Mouse (Mus musculus): Measurements from ENCODE around the gene Retn. TPM values are rescaled to one million over a fixed set of nuclear protein-coding genes. Genes with fewer than 3 reads are reported as not detected.

Gene Retn
- polyA plus RNA-seq, 1 experiment from 2014 or later: not detected

DNA sequence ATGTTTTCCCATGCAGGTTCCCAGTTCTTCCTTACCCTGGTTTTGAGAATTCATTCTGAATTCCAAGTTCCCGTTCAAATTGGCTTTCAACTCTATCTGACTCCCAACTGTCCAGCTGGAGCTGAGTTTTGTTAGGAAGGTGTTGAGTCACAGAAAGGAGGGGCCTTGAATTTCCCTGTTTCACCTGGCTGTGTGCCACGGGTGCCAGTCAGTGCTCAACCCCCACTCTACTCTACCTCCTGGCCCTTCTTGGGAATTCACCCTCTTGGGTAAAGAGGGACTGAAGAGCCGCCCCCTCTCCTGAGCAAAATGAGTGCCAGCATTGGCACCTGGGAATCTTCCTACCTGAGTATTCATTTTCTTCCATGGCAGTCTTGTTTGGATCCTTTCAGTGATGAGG lies 35.2 kb downstream of the Retn start:
- Histone ChIP-seq H3K27me3 (replicated peaks; ENCODE audit: control insufficient read depth, insufficient read depth, low read length) (no peaks in the 10 kb centered on the region), H3K4me3 (ENCODE audit: low read depth, low read length) (no peak overlapping the region), H3K9me3 (ENCODE audit: control insufficient read depth) (no peaks in the 10 kb centered on the region), H3K4me1 (replicated peaks; ENCODE audit: control insufficient read depth, insufficient read depth, low read length) (no peaks in the 10 kb centered on the region), H3K27ac (ENCODE audit: low read depth, low read length) (no peak overlapping the region), H3K36me3 (ENCODE audit: control insufficient read depth, insufficient read depth) (no peaks in the 10 kb centered on the region), H3K9ac (ENCODE audit: low read depth, low read length) (no peak overlapping the region), H3K4me2 (replicated peaks; ENCODE audit: low read depth) (no peak overlapping the region)
- WGBS: 73% methylated on average over 3 of the region's 3 CpGs
- TF ChIP-seq CTCF (IDR thresholded peaks at IDR 0.05; ENCODE audit: low read depth): no peak
- ATAC-seq: no peak

- Histone ChIP-seq H3K9me3 (ENCODE audit: control insufficient read depth) (no peaks in the 10 kb centered on the region), H3K27ac (ENCODE audit: low read depth, low read length) (no peak within 1 kb of the TSS), H3K36me3 (ENCODE audit: control insufficient read depth, insufficient read depth) (no peaks in the 10 kb centered on the region), H3K4me1 (replicated peaks; ENCODE audit: control insufficient read depth, insufficient read depth, low read length) (no peaks in the 10 kb centered on the region), H3K4me3 (ENCODE audit: low read depth, low read length) (no peak within 1 kb of the TSS), H3K9ac (ENCODE audit: low read depth, low read length) (no peak within 1 kb of the TSS), H3K27me3 (replicated peaks; ENCODE audit: control insufficient read depth, insufficient read depth, low read length) (no peaks in the 10 kb centered on the region), H3K4me2 (replicated peaks; ENCODE audit: low read depth) (no peak within 1 kb of the TSS)
- no peak for ATAC-seq
- TF ChIP-seq CTCF (IDR thresholded peaks at IDR 0.05; ENCODE audit: low read depth): no peak
- WGBS: 72% methylated on average over 3 of the region's 3 CpGs
These were observed 38.6 kb downstream of the Retn start, which contains the start of gene Fcer2a for GRCm38 (mm10) chr8:3694121-3694520. TSS of gene Fcer2a (minus strand) at chr8:3694175.

- Histone ChIP-seq H3K27me3 (replicated peaks; ENCODE audit: control insufficient read depth, insufficient read depth, low read length) (no peaks in the 10 kb centered on the region), H3K9ac (ENCODE audit: low read depth, low read length) (no peak overlapping the region), H3K4me1 (replicated peaks; ENCODE audit: control insufficient read depth, insufficient read depth, low read length) (no peaks in the 10 kb centered on the region), H3K36me3 (ENCODE audit: control insufficient read depth, insufficient read depth) (no peaks in the 10 kb centered on the region), H3K4me3 (ENCODE audit: low read depth, low read length) (no peak overlapping the region), H3K4me2 (replicated peaks; ENCODE audit: low read depth) (no peak overlapping the region), H3K9me3 (ENCODE audit: control insufficient read depth) (no peaks in the 10 kb centered on the region), H3K27ac (ENCODE audit: low read depth, low read length) (no peak overlapping the region)
- 93% methylated on average over 1 of the region's 1 CpGs for WGBS
- no peak for TF ChIP-seq CTCF (IDR thresholded peaks at IDR 0.05; ENCODE audit: low read depth)
- no peak; the same call in 1 of the 2 replicates for ATAC-seq
These were observed 45.9 kb downstream of the Retn start for GRCm38 (mm10) chr8:3701491-3701890.

- H3K27ac ChIP-seq (ENCODE audit: low read depth, low read length): no peak overlapping the region
- no peaks in the 10 kb centered on the region for H3K27me3 ChIP-seq (replicated peaks; ENCODE audit: control insufficient read depth, insufficient read depth, low read length)
- no peaks in the 10 kb centered on the region for H3K4me1 ChIP-seq (replicated peaks; ENCODE audit: control insufficient read depth, insufficient read depth, low read length)
- no peak overlapping the region for H3K4me3 ChIP-seq (ENCODE audit: low read depth, low read length)
- no peak overlapping the region for H3K9ac ChIP-seq (ENCODE audit: low read depth, low read length)
- no peak overlapping the region for H3K4me2 ChIP-seq (replicated peaks; ENCODE audit: low read depth)
- ATAC-seq: no peak
- H3K36me3 ChIP-seq (ENCODE audit: control insufficient read depth, insufficient read depth): no peaks in the 10 kb centered on the region
- 61% methylated on average over 4 of the region's 4 CpGs for WGBS
- H3K9me3 ChIP-seq (ENCODE audit: control insufficient read depth): no peaks in the 10 kb centered on the region
- TF ChIP-seq CTCF (IDR thresholded peaks at IDR 0.05; ENCODE audit: low read depth): peak; percentile 61
These were observed 50.1 kb downstream of the Retn start for GRCm38 (mm10) chr8:3705711-3706110.

GRCm38 (mm10) chr8:3707611-3708010 lies 52.0 kb downstream of the Retn start:
- no peak for ATAC-seq
- H3K4me3 ChIP-seq (ENCODE audit: low read depth, low read length): no peak overlapping the region
- H3K4me2 ChIP-seq (replicated peaks; ENCODE audit: low read depth): no peak overlapping the region

More at GRCm38 (mm10) chr8:3707611-3708010, 52.0 kb downstream of the Retn start:
- no peaks in the 10 kb centered on the region for H3K9me3 ChIP-seq (ENCODE audit: control insufficient read depth)
- no peak for TF ChIP-seq CTCF (IDR thresholded peaks at IDR 0.05; ENCODE audit: low read depth)
- 62% methylated on average over 7 of the region's 7 CpGs for WGBS
- H3K27me3 ChIP-seq (replicated peaks; ENCODE audit: control insufficient read depth, insufficient read depth, low read length): no peaks in the 10 kb centered on the region
- H3K36me3 ChIP-seq (ENCODE audit: control insufficient read depth, insufficient read depth): no peaks in the 10 kb centered on the region
- H3K9ac ChIP-seq (ENCODE audit: low read depth, low read length): no peak overlapping the region
- H3K4me1 ChIP-seq (replicated peaks; ENCODE audit: control insufficient read depth, insufficient read depth, low read length): no peaks in the 10 kb centered on the region
- H3K27ac ChIP-seq (ENCODE audit: low read depth, low read length): no peak overlapping the region

Other genes with a start within 250 kb of the Retn start
- gene Pex11g, start 188.1 kb upstream of the Retn start, polyA plus RNA-seq (2015; fragmentation: Nextera tagmentation; extraction: Ambion mirVana): 14.3 and 14.9 TPM in 2 replicates
- gene Tex45, start 184.9 kb upstream of the Retn start, polyA plus RNA-seq (2015; fragmentation: Nextera tagmentation; extraction: Ambion mirVana): not detected in 2 replicates
- 16.5 and 18.1 TPM in 2 replicates for gene Zfp358, start 162.6 kb upstream of the Retn start, polyA plus RNA-seq (2015; fragmentation: Nextera tagmentation; extraction: Ambion mirVana)
- 105 and 123 TPM in 2 replicates for gene Mcoln1, start 155.3 kb upstream of the Retn start, polyA plus RNA-seq (2015; fragmentation: Nextera tagmentation; extraction: Ambion mirVana)
- 36.1 and 43.9 TPM in 2 replicates for gene Pnpla6, start 140.4 kb upstream of the Retn start, polyA plus RNA-seq (2015; fragmentation: Nextera tagmentation; extraction: Ambion mirVana)
- gene C330021F23Rik, start 87.8 kb upstream of the Retn start, polyA plus RNA-seq (2015; fragmentation: Nextera tagmentation; extraction: Ambion mirVana): 0.63 and 0.76 TPM in 2 replicates
- gene Camsap3, start 68.5 kb upstream of the Retn start, polyA plus RNA-seq (2015; fragmentation: Nextera tagmentation; extraction: Ambion mirVana): 20.9 and 22.9 TPM in 2 replicates
- gene Xab2, start 34.5 kb upstream of the Retn start, polyA plus RNA-seq (2015; fragmentation: Nextera tagmentation; extraction: Ambion mirVana): 16.8 and 17.5 TPM in 2 replicates
- gene Pet100, start 34.2 kb upstream of the Retn start, polyA plus RNA-seq (2015; fragmentation: Nextera tagmentation; extraction: Ambion mirVana): 152 TPM in 2 replicates
- gene Pcp2, start 30.2 kb upstream of the Retn start, polyA plus RNA-seq (2015; fragmentation: Nextera tagmentation; extraction: Ambion mirVana): not detected in 2 replicates
- gene Stxbp2, start 24.8 kb upstream of the Retn start, polyA plus RNA-seq (2015; fragmentation: Nextera tagmentation; extraction: Ambion mirVana): 163 and 185 TPM in 2 replicates
- gene Mcemp1, start 10.0 kb downstream of the Retn start, polyA plus RNA-seq (2015; fragmentation: Nextera tagmentation; extraction: Ambion mirVana): 0.09 and 0.22 TPM in 2 replicates
- 1.5 and 2.8 TPM in 2 replicates for gene Fcor, start 16.6 kb downstream of the Retn start, polyA plus RNA-seq (2015; fragmentation: Nextera tagmentation; extraction: Ambion mirVana)
- 22.8 and 23.9 TPM in 2 replicates for gene Trappc5, start 20.5 kb downstream of the Retn start, polyA plus RNA-seq (2015; fragmentation: Nextera tagmentation; extraction: Ambion mirVana)
- not detected in 2 replicates for gene Fcer2a, start 38.4 kb downstream of the Retn start, polyA plus RNA-seq (2015; fragmentation: Nextera tagmentation; extraction: Ambion mirVana)
- gene Clec4g, start 64.9 kb downstream of the Retn start, polyA plus RNA-seq (2015; fragmentation: Nextera tagmentation; extraction: Ambion mirVana): not detected in 2 replicates
- 0.22 and 0.27 TPM in 2 replicates for gene Cd209a, start 93.2 kb downstream of the Retn start, polyA plus RNA-seq (2015; fragmentation: Nextera tagmentation; extraction: Ambion mirVana)
- not detected in 2 replicates for gene Cd209e, start 198.5 kb downstream of the Retn start, polyA plus RNA-seq (2015; fragmentation: Nextera tagmentation; extraction: Ambion mirVana)
- not detected in 2 replicates for gene Cd209d, start 222.8 kb downstream of the Retn start, polyA plus RNA-seq (2015; fragmentation: Nextera tagmentation; extraction: Ambion mirVana)

Measured in intestine, postnatal 0 days (tissue).